In genomic region chr14:121199789-121200188, GRCm38 (mm10) we compare ENCODE assay signal across 10 mouse cellular contexts.
A peak's percentile ranks its signal among the peaks of the same experiment; 100 is the strongest.
DNase-seq lines count a peak whose midpoint lies in the region; ATAC-seq and TF ChIP-seq lines count a peak whose summit lies in the region.
"Had no signal": no experiment of that assay in that cellular context is flagged by ENCODE, and none has a peak within 500 bp of the region (broad histone marks: within the 10 kb centered on the region; RNA-seq: fewer than 3 reads in every experiment).

No protein-coding gene starts in this region.

- H3K4me2 ChIP-seq in heart, embryonic 13.5 days, result peak overlapping the region; percentile 27
- H3K4me2 ChIP-seq in midbrain, embryonic 12.5 days (replicated peaks), result no peak overlapping the region
- no peak overlapping the region for H3K4me2 ChIP-seq in midbrain, embryonic 11.5 days
- H3K4me2 ChIP-seq in intestine, postnatal 0 days (replicated peaks; ENCODE audit: low read depth), result peak overlapping the region; percentile 21; the same call in 1 of the 2 replicates
- no peak overlapping the region for H3K4me2 ChIP-seq in stomach, embryonic 16.5 days (ENCODE audit: low read depth, low read length)

- DNase-seq in heart, postnatal 36 days, result no peak
- no peak for DNase-seq in midbrain, embryonic 11.5 days (ENCODE audit: low spot score, missing footprints)
- DNase-seq in c-Kit-positive CD71-positive TER-119-positive erythroid progenitor cells, embryonic 14.5 days (ENCODE audit: low spot score), result no peak
- DNase-seq in ovary, adult 18-20 months (ENCODE audit: low spot score), result no peak
- DNase-seq: cerebellum, postnatal 14 days; thymus, postnatal 14 days had no signal

- ATAC-seq in heart, embryonic 13.5 days (ENCODE audit: extremely low read depth, insufficient number of reproducible peaks, low FRiP score, low TSS enrichment), result peak; percentile 69; the same call in 1 of the 2 replicates
- ATAC-seq in midbrain, embryonic 12.5 days (ENCODE audit: low FRiP score, low read depth), result no peak; the same call in 1 of the 2 replicates
- no peak for ATAC-seq in midbrain, embryonic 11.5 days (ENCODE audit: low FRiP score)
- ATAC-seq in intestine, postnatal 0 days, result peak; percentile 89
- ATAC-seq in stomach, embryonic 16.5 days (ENCODE audit: insufficient read depth, low FRiP score), result peak; percentile 92

- H3K36me3 ChIP-seq in heart, embryonic 13.5 days, result peaks cover 11% of the 10 kb centered on the region
- H3K36me3 ChIP-seq in midbrain, embryonic 12.5 days, result no peaks in the 10 kb centered on the region
- H3K36me3 ChIP-seq in midbrain, embryonic 11.5 days (ENCODE audit: control insufficient read depth, insufficient read depth, low read length), result no peaks in the 10 kb centered on the region
- no peaks in the 10 kb centered on the region for H3K36me3 ChIP-seq in intestine, postnatal 0 days (ENCODE audit: control insufficient read depth, insufficient read depth)
- H3K36me3 ChIP-seq in stomach, embryonic 16.5 days (ENCODE audit: control insufficient read depth, insufficient read depth, low read length), result no peaks in the 10 kb centered on the region

- 17% methylated on average over 8 of the region's 8 CpGs for WGBS in heart, embryonic 13.5 days
- 80% methylated on average over 8 of the region's 8 CpGs for WGBS in midbrain, embryonic 12.5 days
- WGBS in midbrain, embryonic 11.5 days, result 82% methylated on average over 8 of the region's 8 CpGs
- 31% methylated on average over 8 of the region's 8 CpGs for WGBS in intestine, postnatal 0 days
- 48% methylated on average over 8 of the region's 8 CpGs for WGBS in stomach, embryonic 16.5 days

- no peaks in the 10 kb centered on the region for H3K27me3 ChIP-seq in heart, embryonic 13.5 days (replicated peaks)
- H3K27me3 ChIP-seq in midbrain, embryonic 12.5 days, result no peaks in the 10 kb centered on the region
- H3K27me3 ChIP-seq in midbrain, embryonic 11.5 days (ENCODE audit: control insufficient read depth, insufficient read depth, low read length), result no peaks in the 10 kb centered on the region
- no peaks in the 10 kb centered on the region for H3K27me3 ChIP-seq in intestine, postnatal 0 days (replicated peaks; ENCODE audit: control insufficient read depth, insufficient read depth, low read length)
- no peaks in the 10 kb centered on the region for H3K27me3 ChIP-seq in stomach, embryonic 16.5 days (ENCODE audit: control insufficient read depth, insufficient read depth, low read length)

- peaks cover 5% of the 10 kb centered on the region for H3K9me3 ChIP-seq in heart, embryonic 13.5 days
- peaks cover 8% of the 10 kb centered on the region; the same call in 1 of the 2 replicates for H3K9me3 ChIP-seq in midbrain, embryonic 12.5 days
- peaks cover 4% of the 10 kb centered on the region; the same call in 1 of the 2 replicates for H3K9me3 ChIP-seq in midbrain, embryonic 11.5 days (ENCODE audit: control insufficient read depth, low read length)
- H3K9me3 ChIP-seq in intestine, postnatal 0 days (ENCODE audit: control insufficient read depth), result no peaks in the 10 kb centered on the region
- H3K9me3 ChIP-seq in stomach, embryonic 16.5 days (replicated peaks; ENCODE audit: control insufficient read depth, low read length), result no peaks in the 10 kb centered on the region; the same call in 1 of the 2 replicates

- intact Hi-C loops in heart, postnatal 36 days (cut with DNase I), result no loop called here

- H3K9ac ChIP-seq in heart, embryonic 13.5 days, result no peak overlapping the region
- 0 out of 2 replicates have a peak overlapping the region, but pooled peaks have one; percentile 2 for H3K9ac ChIP-seq in midbrain, embryonic 12.5 days (replicated peaks)
- H3K9ac ChIP-seq in midbrain, embryonic 11.5 days (ENCODE audit: low read length), result no peak overlapping the region
- H3K9ac ChIP-seq in intestine, postnatal 0 days (ENCODE audit: low read depth, low read length), result no peak overlapping the region
- no peak overlapping the region for H3K9ac ChIP-seq in stomach, embryonic 16.5 days (ENCODE audit: low read length)

- H3K4me3 ChIP-seq in heart, embryonic 13.5 days, result no peak overlapping the region
- H3K4me3 ChIP-seq in midbrain, embryonic 12.5 days, result no peak overlapping the region
- no peak overlapping the region for H3K4me3 ChIP-seq in midbrain, embryonic 11.5 days (ENCODE audit: low read depth, low read length)
- no peak overlapping the region for H3K4me3 ChIP-seq in intestine, postnatal 0 days (ENCODE audit: low read depth, low read length)
- no peak overlapping the region for H3K4me3 ChIP-seq in stomach, embryonic 16.5 days (replicated peaks; ENCODE audit: low read length)

- TF ChIP-seq CTCF in intestine, postnatal 0 days (IDR thresholded peaks at IDR 0.05; ENCODE audit: low read depth), result peak; percentile 22; the same call in 1 of the 2 replicates

- peaks cover 56% of the 10 kb centered on the region for H3K4me1 ChIP-seq in heart, embryonic 13.5 days
- peaks cover 20% of the 10 kb centered on the region for H3K4me1 ChIP-seq in midbrain, embryonic 12.5 days
- no peaks in the 10 kb centered on the region; the same call in 1 of the 2 replicates for H3K4me1 ChIP-seq in midbrain, embryonic 11.5 days (ENCODE audit: control insufficient read depth, insufficient read depth, low read length)
- peaks cover 4% of the 10 kb centered on the region; the same call in 1 of the 2 replicates for H3K4me1 ChIP-seq in intestine, postnatal 0 days (replicated peaks; ENCODE audit: control insufficient read depth, insufficient read depth, low read length)
- peaks cover 6% of the 10 kb centered on the region for H3K4me1 ChIP-seq in stomach, embryonic 16.5 days (ENCODE audit: control insufficient read depth, insufficient read depth, low read length)

- H3K27ac ChIP-seq in heart, embryonic 13.5 days (replicated peaks), result peak overlapping the region; percentile 63
- H3K27ac ChIP-seq in midbrain, embryonic 12.5 days (replicated peaks), result no peak overlapping the region
- H3K27ac ChIP-seq in midbrain, embryonic 11.5 days (ENCODE audit: low read depth, low read length), result no peak overlapping the region
- H3K27ac ChIP-seq in intestine, postnatal 0 days (ENCODE audit: low read depth, low read length), result no peak overlapping the region
- H3K27ac ChIP-seq in stomach, embryonic 16.5 days (ENCODE audit: low read length), result no peak overlapping the region

Comparison
In these comparisons a context has a peak if more than half of its experiments do, and no peak if none do; other contexts are left out.
1. ATAC-seq: peak in heart, embryonic 13.5 days (single experiment), intestine, postnatal 0 days (single experiment) and stomach, embryonic 16.5 days (single experiment); none in midbrain, embryonic 12.5 days (single experiment) and midbrain, embryonic 11.5 days (single experiment).
2. H3K4me2 ChIP-seq: peak in heart, embryonic 13.5 days (single experiment) and intestine, postnatal 0 days (single experiment); none in midbrain, embryonic 12.5 days (single experiment), midbrain, embryonic 11.5 days (single experiment) and stomach, embryonic 16.5 days (single experiment).